Mouse (Mus musculus) forelimb bud, embryonic 11.5 days (tissue): ENCODE measurements around the gene L2hgdh.

Experiments
- DNase-seq: peaks from one replicate; pipeline ENCODE4 v3.0.0-alpha.2; 2012; ENCODE audit warnings: low read depth, low spot score

Gene L2hgdh

GRCm38 (mm10) chr12:69724711-69725460 lies at the start of gene L2hgdh, which contains the start of gene Atp5s:
L2hgdh (minus strand) TSS chr12:69724873.
Atp5s (plus strand) TSS chr12:69724950.
- DNase-seq = peak; percentile 91

- no peak for DNase-seq
These were observed 44.2 kb upstream of the L2hgdh start for GRCm38 (mm10) chr12:69768841-69769240.

- no peak for DNase-seq
These were observed 43.0 kb upstream of the L2hgdh start for GRCm38 (mm10) chr12:69767476-69768258.

GRCm38 (mm10) chr12:69766185-69766904 lies 41.7 kb upstream of the L2hgdh start:
- no peak for DNase-seq

GRCm38 (mm10) chr12:69765543-69765942 lies 40.9 kb upstream of the L2hgdh start:
- no peak for DNase-seq

GRCm38 (mm10) chr12:69761603-69762002 lies 36.9 kb upstream of the L2hgdh start:
- DNase-seq = no peak

- no peak for DNase-seq
These were observed 36.2 kb upstream of the L2hgdh start for GRCm38 (mm10) chr12:69760743-69761406.

GRCm38 (mm10) chr12:69760014-69760413 lies 35.3 kb upstream of the L2hgdh start:
- no peak for DNase-seq

GRCm38 (mm10) chr12:69759267-69759885 lies 34.7 kb upstream of the L2hgdh start:
- DNase-seq = no peak

- DNase-seq = peak; percentile 28
These were observed 33.8 kb upstream of the L2hgdh start for GRCm38 (mm10) chr12:69758221-69759185.

GRCm38 (mm10) chr12:69757418-69758141 lies 32.9 kb upstream of the L2hgdh start:
- DNase-seq = peak; percentile 43

GRCm38 (mm10) chr12:69756015-69756414 lies 31.3 kb upstream of the L2hgdh start:
- no peak for DNase-seq

GRCm38 (mm10) chr12:69753936-69754335 lies 29.3 kb upstream of the L2hgdh start:
- no peak for DNase-seq

GRCm38 (mm10) chr12:69751864-69752341 lies 27.2 kb upstream of the L2hgdh start:
- peak; percentile 67 for DNase-seq

GRCm38 (mm10) chr12:69744138-69744537 lies 19.5 kb upstream of the L2hgdh start:
- DNase-seq = no peak

- DNase-seq = no peak
These were observed 17.3 kb upstream of the L2hgdh start for GRCm38 (mm10) chr12:69741965-69742364.

GRCm38 (mm10) chr12:69733923-69734322 lies 9.2 kb upstream of the L2hgdh start:
- DNase-seq = no peak

- peak; percentile 37 for DNase-seq
These were observed 8.8 kb upstream of the L2hgdh start for GRCm38 (mm10) chr12:69733518-69733917.

- DNase-seq = no peak
These were observed 7.5 kb upstream of the L2hgdh start for GRCm38 (mm10) chr12:69732221-69732620.
